Mouse (Mus musculus) midbrain, embryonic 13.5 days (tissue): Measurements from ENCODE around the gene Zfand4. TPM values are rescaled to one million over a fixed set of nuclear protein-coding genes. Genes with fewer than 3 reads are reported as not detected.
"Not testable (repeated sequence)": the region's sequence is repeated elsewhere in the genome, so short reads cannot be mapped to it uniquely, and the experiment has no call there.

Source experiments
- ATAC-seq: fragments of 200-750 bp; cut with Nextera tagmentation; 2 replicates; pipeline ENCODE4 v1.8.0; 2017; ENCODE audit warnings: mild to moderate bottlenecking, moderate TSS enrichment, moderate library complexity
- H3K27ac ChIP-seq: fragments of 300-500 bp; sonication (generic); 2 replicates; pipeline ENCODE4 v1.5.1; 2015; ENCODE audit warnings: inconsistent platforms, mild to moderate bottlenecking, moderate library complexity
- H3K27me3 ChIP-seq: fragments of 300-500 bp; sonication (generic); 2 replicates; pipeline ENCODE4 v1.6.1; 2015; ENCODE audit warnings: mild to moderate bottlenecking, inconsistent platforms
- H3K36me3 ChIP-seq: fragments of 300-500 bp; sonication (generic); 2 replicates; pipeline ENCODE4 v1.6.1; 2015; ENCODE audit warnings: mild to moderate bottlenecking, inconsistent platforms
- H3K4me1 ChIP-seq: fragments of 300-500 bp; sonication (generic); replicated peaks from 2 replicates; pipeline ENCODE4 v1.6.1; 2015; ENCODE audit warnings: inconsistent platforms
- H3K4me2 ChIP-seq: fragments of 300-500 bp; sonication (generic); replicated peaks from 2 replicates; pipeline ENCODE4 v1.6.1; 2015; ENCODE audit warnings: moderate library complexity, mild to moderate bottlenecking, inconsistent platforms
- H3K4me3 ChIP-seq: fragments of 300-500 bp; sonication (generic); replicated peaks from 2 replicates; pipeline ENCODE4 v1.5.1; 2015; ENCODE audit warnings: mild to moderate bottlenecking, inconsistent platforms
- H3K9ac ChIP-seq: fragments of 300-500 bp; sonication (generic); replicated peaks from 2 replicates; pipeline ENCODE4 v1.6.1; 2015; ENCODE audit warnings: mild to moderate bottlenecking, inconsistent platforms
- H3K9me3 ChIP-seq: fragments of 300-500 bp; sonication (generic); 2 replicates; pipeline ENCODE4 v1.6.1; 2016; ENCODE audit warnings: mild to moderate bottlenecking, inconsistent platforms
- WGBS: fragments of 180-500 bp; shearing (Covaris S2); methylation state at CpG from one replicate; pipeline ENCODE4 v1.1.7; 2015; 5-methylcytosine and 5-hydroxymethylcytosine counted together
- polyA plus RNA-seq: library from polyadenylated mRNA; unstranded; fragments of >200 nt; fragmentation: Nextera tagmentation; extraction: Ambion mirVana; gene quantifications from 2 replicates; pipeline ENCODE4 v1.2.1, GENCODE M21; 2015

The Zfand4 gene
- polyA plus RNA-seq, 1 experiment from 2014 or later = 11.5 TPM

DNA sequence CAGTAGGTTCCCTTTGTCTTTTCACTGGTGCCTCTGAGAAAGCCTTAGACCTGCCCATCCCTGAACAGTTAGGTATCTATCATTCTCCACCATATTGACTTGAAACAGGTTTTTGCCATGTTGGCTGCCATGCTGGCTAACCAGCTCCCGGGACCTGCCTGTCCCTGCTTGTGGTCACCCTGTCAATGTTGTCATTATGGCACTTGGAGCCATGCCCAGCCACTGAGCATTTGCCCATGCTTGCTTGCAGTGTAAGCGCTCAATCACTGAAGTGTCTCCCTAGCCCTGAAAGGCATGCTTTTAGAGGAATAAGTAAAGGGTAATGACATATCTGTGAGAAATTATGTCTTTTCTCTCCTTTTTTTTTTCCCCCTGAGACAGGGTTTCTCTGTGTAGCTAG lies 67.4 kb downstream of the Zfand4 start:
- Histone ChIP-seq H3K9me3 (no peaks in the 10 kb centered on the region), H3K9ac (no peak overlapping the region), H3K36me3 (no peaks in the 10 kb centered on the region), H3K4me3 (no peak overlapping the region), H3K4me2 (no peak overlapping the region), H3K27ac (no peak overlapping the region), H3K27me3 (peaks cover 4% of the 10 kb centered on the region; the same call in 1 of the 2 replicates), H3K4me1 (no peaks in the 10 kb centered on the region)
- ATAC-seq = no peak
- 95% methylated on average over 2 of the region's 2 CpGs for WGBS

DNA sequence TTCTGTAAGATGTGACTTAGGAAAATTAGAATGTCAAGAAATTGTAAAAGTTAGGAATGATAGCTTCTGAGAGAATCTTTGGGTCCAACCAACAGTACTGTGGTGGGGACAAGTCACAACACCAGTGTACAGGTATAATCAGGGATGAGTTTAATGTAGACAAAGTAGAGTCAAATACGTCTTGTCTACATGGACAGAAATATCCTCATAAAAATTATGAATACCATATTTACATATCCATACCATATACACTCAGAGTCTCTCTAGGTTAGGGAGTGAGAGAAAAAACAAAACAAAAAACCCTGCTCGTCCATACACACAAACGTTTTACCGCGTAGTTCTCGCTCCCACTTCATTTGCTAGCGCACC lies 73.4 kb downstream of the Zfand4 start:
- H3K9me3 ChIP-seq = no peaks in the 10 kb centered on the region
- WGBS = 4% methylated on average over 7 of the region's 7 CpGs
- peak overlapping the region; percentile 93 for H3K4me3 ChIP-seq
- H3K36me3 ChIP-seq = peaks cover 8% of the 10 kb centered on the region; the same call in 1 of the 2 replicates
- peak overlapping the region; percentile 61 for H3K4me2 ChIP-seq
- ATAC-seq = no peak
- peak overlapping the region; percentile 86 for H3K9ac ChIP-seq
- H3K27me3 ChIP-seq = peaks cover 4% of the 10 kb centered on the region; the same call in 1 of the 2 replicates
- H3K4me1 ChIP-seq = peaks cover 19% of the 10 kb centered on the region
- H3K27ac ChIP-seq = peak overlapping the region; percentile 79; the same call in 1 of the 2 replicates

- H3K9ac ChIP-seq = peak within 1 kb of the TSS; percentile 86
- H3K9me3 ChIP-seq = no peaks in the 10 kb centered on the region
- H3K27me3 ChIP-seq = peaks cover 4% of the 10 kb centered on the region; the same call in 1 of the 2 replicates
- H3K4me1 ChIP-seq = peaks cover 19% of the 10 kb centered on the region
- H3K36me3 ChIP-seq = peaks cover 8% of the 10 kb centered on the region; the same call in 1 of the 2 replicates
- ATAC-seq = peak; percentile 97
- peak within 1 kb of the TSS; percentile 61 for H3K4me2 ChIP-seq
- H3K4me3 ChIP-seq = peak within 1 kb of the TSS; percentile 93
- WGBS = under 1% methylated on average over 74 of the region's 75 CpGs
- H3K27ac ChIP-seq = peak within 1 kb of the TSS; percentile 79
Measured at GRCm38 (mm10) chr6:116337835-116338501, 73.9 kb downstream of the Zfand4 start, which contains the start of gene March8. Gene March8 (plus strand): TSS chr6:116338024.

- no peak for ATAC-seq
- peak overlapping the region; percentile 93 for H3K4me3 ChIP-seq
- peak overlapping the region; percentile 79; the same call in 1 of the 2 replicates for H3K27ac ChIP-seq
- H3K4me2 ChIP-seq = peak overlapping the region; percentile 61
- H3K4me1 ChIP-seq = peaks cover 19% of the 10 kb centered on the region
- no peaks in the 10 kb centered on the region for H3K9me3 ChIP-seq
- H3K27me3 ChIP-seq = peaks cover 4% of the 10 kb centered on the region; the same call in 1 of the 2 replicates
- peaks cover 8% of the 10 kb centered on the region; the same call in 1 of the 2 replicates for H3K36me3 ChIP-seq
- H3K9ac ChIP-seq = peak overlapping the region; percentile 86
- 9% methylated on average over 8 of the region's 8 CpGs for WGBS
Measured at GRCm38 (mm10) chr6:116338520-116338919, 74.5 kb downstream of the Zfand4 start.

DNA sequence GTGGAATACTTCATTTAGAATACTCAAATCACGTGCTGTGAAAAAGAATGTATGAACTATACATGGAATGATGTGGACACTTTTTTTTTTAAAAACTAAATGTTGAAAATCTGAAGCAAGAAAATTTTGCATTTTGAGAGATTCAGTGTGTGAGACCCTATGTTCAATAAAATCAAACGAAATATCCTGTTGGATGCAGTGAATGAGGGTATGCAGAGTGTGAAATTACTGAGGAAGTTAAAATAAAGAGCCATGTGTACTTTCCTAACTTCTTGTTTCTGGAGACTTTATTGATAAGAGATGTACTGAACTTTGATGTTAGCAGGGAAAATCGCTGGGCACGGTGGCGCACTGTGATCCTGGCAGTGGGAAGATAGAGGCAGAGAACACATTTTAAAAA lies 75.1 kb downstream of the Zfand4 start:
- Histone ChIP-seq H3K4me3 (peak overlapping the region; percentile 93), H3K4me2 (peak overlapping the region; percentile 61), H3K36me3 (peaks cover 8% of the 10 kb centered on the region; the same call in 1 of the 2 replicates), H3K9me3 (no peaks in the 10 kb centered on the region), H3K27ac (no peak overlapping the region), H3K9ac (no peak overlapping the region), H3K27me3 (peaks cover 4% of the 10 kb centered on the region; the same call in 1 of the 2 replicates), H3K4me1 (peaks cover 19% of the 10 kb centered on the region)
- ATAC-seq = no peak
- WGBS = 88% methylated on average over 5 of the region's 5 CpGs

GRCm38 (mm10) chr6:116340521-116340920 lies 76.5 kb downstream of the Zfand4 start:
- Histone ChIP-seq H3K36me3 (peaks cover 8% of the 10 kb centered on the region; the same call in 1 of the 2 replicates), H3K4me2 (peak overlapping the region; percentile 61), H3K27ac (no peak overlapping the region), H3K9ac (no peak overlapping the region), H3K27me3 (peaks cover 4% of the 10 kb centered on the region; the same call in 1 of the 2 replicates), H3K4me1 (peaks cover 19% of the 10 kb centered on the region), H3K9me3 (no peaks in the 10 kb centered on the region), H3K4me3 (peak overlapping the region; percentile 23; the same call in 1 of the 2 replicates)
- no peak for ATAC-seq
- 86% methylated on average over 1 of the region's 1 CpGs for WGBS

DNA sequence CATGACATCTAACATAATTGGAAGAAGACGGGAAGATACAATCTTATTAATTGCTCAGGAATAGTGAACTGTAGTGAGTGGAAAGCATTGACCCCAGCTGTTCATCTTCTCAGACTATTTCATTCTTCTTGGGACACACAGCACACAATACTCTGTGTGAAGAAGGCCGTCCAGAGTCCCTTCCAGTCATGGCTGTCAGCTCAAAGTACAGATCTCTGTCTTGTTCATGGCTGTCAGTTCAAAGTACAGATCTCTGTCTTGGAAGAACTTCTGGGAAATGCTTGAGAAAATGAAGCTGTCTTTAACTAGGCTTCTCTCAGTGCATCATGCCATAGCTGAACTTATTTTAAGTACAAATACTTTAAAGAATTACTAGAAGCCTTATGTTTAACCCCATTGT lies 83.9 kb downstream of the Zfand4 start:
- Histone ChIP-seq H3K27me3 (no peaks in the 10 kb centered on the region), H3K27ac (no peak overlapping the region), H3K4me2 (no peak overlapping the region), H3K4me1 (no peaks in the 10 kb centered on the region), H3K36me3 (no peaks in the 10 kb centered on the region), H3K4me3 (no peak overlapping the region), H3K9me3 (no peaks in the 10 kb centered on the region), H3K9ac (no peak overlapping the region)
- 82% methylated on average over 2 of the region's 2 CpGs for WGBS
- ATAC-seq = no peak

- no peaks in the 10 kb centered on the region for H3K36me3 ChIP-seq
- 88% methylated on average over 3 of the region's 3 CpGs for WGBS
- H3K27ac ChIP-seq = no peak overlapping the region
- H3K27me3 ChIP-seq = no peaks in the 10 kb centered on the region
- no peak overlapping the region for H3K9ac ChIP-seq
- H3K4me2 ChIP-seq = no peak overlapping the region
- no peak for ATAC-seq
- H3K4me3 ChIP-seq = no peak overlapping the region
- no peaks in the 10 kb centered on the region for H3K4me1 ChIP-seq
- no peaks in the 10 kb centered on the region for H3K9me3 ChIP-seq
Measured at GRCm38 (mm10) chr6:116349997-116350396, 86.0 kb downstream of the Zfand4 start.

- no peak overlapping the region for H3K27ac ChIP-seq
- no peaks in the 10 kb centered on the region for H3K36me3 ChIP-seq
- no peaks in the 10 kb centered on the region for H3K9me3 ChIP-seq
- no peaks in the 10 kb centered on the region for H3K27me3 ChIP-seq
- ATAC-seq = no peak
- no peak overlapping the region for H3K4me3 ChIP-seq
- H3K9ac ChIP-seq = no peak overlapping the region
- H3K4me2 ChIP-seq = no peak overlapping the region
- no peaks in the 10 kb centered on the region for H3K4me1 ChIP-seq
- 86% methylated on average over 6 of the region's 6 CpGs for WGBS
Measured at GRCm38 (mm10) chr6:116350643-116351042, 86.6 kb downstream of the Zfand4 start.

DNA sequence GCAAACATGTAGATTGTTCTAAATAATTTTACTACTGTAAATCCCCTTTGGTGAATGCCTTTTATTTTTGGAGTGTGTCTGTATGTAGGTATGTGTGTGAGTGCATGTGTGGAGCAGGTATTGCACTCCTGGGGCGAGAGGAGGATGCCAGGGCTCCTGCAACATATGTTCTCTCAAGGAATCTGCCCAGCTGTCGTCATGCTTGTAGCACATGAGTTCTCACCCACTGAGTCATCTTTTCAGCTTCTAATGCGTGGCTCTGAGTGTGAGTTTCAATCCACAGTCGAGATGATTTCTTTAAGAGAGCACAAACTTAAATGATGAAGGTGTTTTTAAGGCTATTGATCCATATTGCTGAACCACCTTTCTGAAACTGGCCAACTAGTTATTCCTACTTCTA lies 87.5 kb downstream of the Zfand4 start:
- Histone ChIP-seq H3K27ac (no peak overlapping the region), H3K36me3 (no peaks in the 10 kb centered on the region), H3K4me3 (no peak overlapping the region), H3K4me1 (no peaks in the 10 kb centered on the region), H3K27me3 (no peaks in the 10 kb centered on the region), H3K9me3 (no peaks in the 10 kb centered on the region), H3K4me2 (no peak overlapping the region), H3K9ac (no peak overlapping the region)
- 85% methylated on average over 4 of the region's 4 CpGs for whole genome bisulfite sequencing
- ATAC-seq = no peak

- Histone ChIP-seq H3K4me1 (no peaks in the 10 kb centered on the region), H3K27me3 (no peaks in the 10 kb centered on the region), H3K4me2 (no peak overlapping the region), H3K9ac (no peak overlapping the region), H3K4me3 (no peak overlapping the region), H3K9me3 (no peaks in the 10 kb centered on the region), H3K27ac (no peak overlapping the region), H3K36me3 (no peaks in the 10 kb centered on the region)
- ATAC-seq = no peak
- 94% methylated on average over 1 of the region's 1 CpGs for WGBS
Measured at GRCm38 (mm10) chr6:116353428-116353827, 89.4 kb downstream of the Zfand4 start.

DNA sequence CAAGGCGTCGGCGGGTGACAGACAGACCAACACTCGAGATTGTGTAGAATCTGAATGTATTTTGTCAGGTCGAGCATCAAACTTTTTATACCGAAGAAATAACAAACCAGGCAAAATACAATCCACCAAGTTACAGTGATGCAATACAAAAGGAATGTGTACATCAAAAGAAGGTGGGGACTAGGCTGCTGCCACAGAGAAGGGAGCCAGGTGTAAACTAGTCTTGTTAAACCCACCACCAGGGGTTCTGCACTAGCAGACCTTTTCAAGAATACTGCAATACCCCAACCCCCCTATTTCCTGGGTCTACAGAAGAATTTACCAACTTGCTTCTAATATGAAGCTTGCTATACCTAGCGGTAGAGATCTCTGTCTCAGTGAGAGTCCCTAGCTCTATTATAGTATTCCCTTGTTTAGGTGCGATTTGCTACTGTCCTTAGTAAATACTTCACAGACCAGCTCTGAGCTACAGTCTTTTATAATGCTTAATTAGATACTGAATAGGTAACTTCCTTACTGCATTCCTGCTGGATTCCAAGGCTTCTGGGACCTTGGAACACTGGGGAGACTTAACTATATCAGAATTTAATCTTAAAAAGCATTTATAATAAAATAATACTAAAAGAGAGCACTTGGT lies 92.4 kb downstream of the Zfand4 start:
- H3K27ac ChIP-seq, H3K4me1 ChIP-seq, H3K27me3 ChIP-seq, H3K4me3 ChIP-seq, H3K4me2 ChIP-seq, H3K36me3 ChIP-seq, H3K9ac ChIP-seq, H3K9me3 ChIP-seq, ATAC-seq: not testable (repeated sequence)
- WGBS = 78% methylated on average over 8 of the region's 8 CpGs
